In genomic region chr1:77062468-77062867, GRCm38 (mm10) we compare ENCODE assay signal across 24 mouse cellular contexts.
DNase-seq lines count a peak whose midpoint lies in the region; ATAC-seq and TF ChIP-seq lines count a peak whose summit lies in the region.
"Had no signal": no experiment of that assay in that cellular context is flagged by ENCODE, and none has a peak within 500 bp of the region (broad histone marks: within the 10 kb centered on the region; RNA-seq: fewer than 3 reads in every experiment).

No protein-coding gene starts in this region.

- H3K79me2 ChIP-seq in heart, adult 2 months (replicated peaks; ENCODE audit: control insufficient read depth, insufficient read depth, low read length), result no peaks in the 10 kb centered on the region

- no peak overlapping the region for H3K4me3 ChIP-seq in heart, adult 2 months
- no peak overlapping the region for H3K4me3 ChIP-seq in heart, embryonic 10.5 days
- no peak overlapping the region for H3K4me3 ChIP-seq in heart, embryonic 13.5 days
- no peak overlapping the region for H3K4me3 ChIP-seq in heart, embryonic 16.5 days (ENCODE audit: low read length)
- H3K4me3 ChIP-seq: embryonic facial prominence, embryonic 10.5 days; embryonic facial prominence, embryonic 13.5 days; erythroblast, embryonic 14.5 days; forebrain, embryonic 12.5 days; forebrain, embryonic 15.5 days; hindbrain, embryonic 12.5 days; hindbrain, embryonic 15.5 days had no signal

- DNase-seq in heart, adult 2 months, result peak in 1 of 2 experiments; percentile 43
- no peak for DNase-seq in heart, embryonic 10.5 days (ENCODE audit: low spot score)
- no peak for DNase-seq in heart, postnatal 25 days (ENCODE audit: low spot score)
- no peak for DNase-seq in right cerebral cortex, postnatal 10 days (ENCODE audit: low spot score in 2 of 2)
- DNase-seq: adrenal gland, adult 8-10 months; adrenal gland, postnatal 25 days; cerebellum, adult 11-12 months; cerebellum, adult 8-10 months; cerebellum, postnatal 10 days; cerebellum, postnatal 36 days; embryo, embryonic 11 days; gastrocnemius, postnatal 25 days; kidney, adult 2 months had no signal

- no peaks in the 10 kb centered on the region for H3K27me3 ChIP-seq in heart, adult 2 months (ENCODE audit: control insufficient read depth, insufficient read depth, low read length)
- no peaks in the 10 kb centered on the region for H3K27me3 ChIP-seq in heart, embryonic 10.5 days (ENCODE audit: insufficient read depth, poor library complexity, severe bottlenecking)
- no peaks in the 10 kb centered on the region for H3K27me3 ChIP-seq in heart, embryonic 13.5 days (replicated peaks)
- H3K27me3 ChIP-seq in heart, embryonic 16.5 days (ENCODE audit: control insufficient read depth, insufficient read depth, low read length), result no peaks in the 10 kb centered on the region
- H3K27me3 ChIP-seq: embryonic facial prominence, embryonic 13.5 days; forebrain, embryonic 12.5 days; forebrain, embryonic 15.5 days; hindbrain, embryonic 12.5 days; hindbrain, embryonic 15.5 days had no signal

- H3K9ac ChIP-seq in heart, adult 2 months (ENCODE audit: low read depth, low read length), result no peak overlapping the region
- H3K9ac ChIP-seq in heart, embryonic 13.5 days, result no peak overlapping the region
- H3K9ac ChIP-seq in heart, embryonic 16.5 days (ENCODE audit: low read length), result no peak overlapping the region
- H3K9ac ChIP-seq: embryonic facial prominence, embryonic 13.5 days; forebrain, embryonic 12.5 days; forebrain, embryonic 15.5 days; hindbrain, embryonic 12.5 days; hindbrain, embryonic 15.5 days had no signal

- ATAC-seq in heart, embryonic 13.5 days (ENCODE audit: extremely low read depth, insufficient number of reproducible peaks, low FRiP score, low TSS enrichment), result no peak
- 0 out of 2 replicates have a peak, but pooled peaks have one; percentile 49 for ATAC-seq in heart, embryonic 16.5 days (replicated peaks; ENCODE audit: extremely low read depth, insufficient read depth, low FRiP score)
- ATAC-seq: CD4-positive, CD25-positive, alpha-beta regulatory T cell, adult 4 months; forebrain, embryonic 15.5 days; intestine, postnatal 0 days had no signal

- 60% methylated on average over 3 of the region's 3 CpGs for WGBS in heart, adult 2 months
- WGBS in heart, embryonic 10.5 days, result 50% methylated on average over 3 of the region's 3 CpGs
- WGBS in heart, embryonic 13.5 days, result 45% methylated on average over 3 of the region's 3 CpGs
- WGBS in heart, embryonic 16.5 days, result 48% methylated on average over 3 of the region's 3 CpGs

- H3K9me3 ChIP-seq in heart, embryonic 10.5 days, result no peaks in the 10 kb centered on the region
- H3K9me3 ChIP-seq in heart, embryonic 13.5 days, result no peaks in the 10 kb centered on the region
- H3K9me3 ChIP-seq in heart, embryonic 16.5 days (replicated peaks; ENCODE audit: control insufficient read depth, low read length), result no peaks in the 10 kb centered on the region
- H3K9me3 ChIP-seq: embryonic facial prominence, embryonic 10.5 days; embryonic facial prominence, embryonic 13.5 days; forebrain, embryonic 12.5 days; forebrain, embryonic 15.5 days; hindbrain, embryonic 12.5 days; hindbrain, embryonic 15.5 days had no signal

- peak overlapping the region; percentile 64 for H3K27ac ChIP-seq in heart, adult 2 months
- H3K27ac ChIP-seq in heart, embryonic 10.5 days, result no peak overlapping the region
- H3K27ac ChIP-seq in heart, embryonic 13.5 days (replicated peaks), result peak overlapping the region; percentile 45; the same call in 1 of the 2 replicates
- H3K27ac ChIP-seq in heart, embryonic 16.5 days (ENCODE audit: low read length), result 0 out of 2 replicates have a peak overlapping the region, but pooled peaks have one; percentile 9
- H3K27ac ChIP-seq: embryonic facial prominence, embryonic 10.5 days; embryonic facial prominence, embryonic 13.5 days; forebrain, embryonic 12.5 days; forebrain, embryonic 15.5 days; hindbrain, embryonic 12.5 days; hindbrain, embryonic 15.5 days had no signal

- peaks cover 4% of the 10 kb centered on the region; the same call in 1 of the 2 replicates for H3K36me3 ChIP-seq in heart, adult 2 months (ENCODE audit: control insufficient read depth, insufficient read depth, low read length)
- H3K36me3 ChIP-seq in heart, embryonic 10.5 days, result no peaks in the 10 kb centered on the region
- no peaks in the 10 kb centered on the region for H3K36me3 ChIP-seq in heart, embryonic 13.5 days
- no peaks in the 10 kb centered on the region for H3K36me3 ChIP-seq in heart, embryonic 16.5 days (ENCODE audit: control insufficient read depth, insufficient read depth)
- H3K36me3 ChIP-seq: embryonic facial prominence, embryonic 10.5 days; embryonic facial prominence, embryonic 13.5 days; forebrain, embryonic 12.5 days; forebrain, embryonic 15.5 days; hindbrain, embryonic 12.5 days; hindbrain, embryonic 15.5 days had no signal

- TF ChIP-seq CTCF in heart, adult 2 months (IDR thresholded peaks at IDR 0.05), result no peak

- intact Hi-C loops in heart, adult 2 months (cut with DNase I), result loop anchor here (10.0 kb wide), 1 partner anchor 868 kb away; no protein-coding TSS in a partner anchor
- intact Hi-C loops in heart, postnatal 25 days (cut with DNase I), result loop anchor here (10.0 kb wide), 1 partner anchor 1128 kb away; no protein-coding TSS in a partner anchor

- no peak overlapping the region for H3K4me2 ChIP-seq in heart, embryonic 13.5 days
- no peak overlapping the region for H3K4me2 ChIP-seq in heart, embryonic 16.5 days (ENCODE audit: low read depth, low read length)
- H3K4me2 ChIP-seq: embryonic facial prominence, embryonic 13.5 days; forebrain, embryonic 12.5 days; forebrain, embryonic 15.5 days; hindbrain, embryonic 12.5 days; hindbrain, embryonic 15.5 days had no signal

- peak; percentile 61; the same call in 1 of the 2 replicates for TF ChIP-seq EP300 in heart, adult 2 months (IDR thresholded peaks at IDR 0.05; ENCODE audit: insufficient read depth, low read depth, low read length)

- H3K4me1 ChIP-seq in heart, adult 2 months (ENCODE audit: control insufficient read depth, insufficient read depth, low read length), result no peaks in the 10 kb centered on the region; the same call in 1 of the 2 replicates
- peaks cover 3% of the 10 kb centered on the region; the same call in 1 of the 2 replicates for H3K4me1 ChIP-seq in heart, embryonic 10.5 days
- peaks cover 21% of the 10 kb centered on the region for H3K4me1 ChIP-seq in heart, embryonic 13.5 days
- peaks cover 8% of the 10 kb centered on the region; the same call in 1 of the 2 replicates for H3K4me1 ChIP-seq in heart, embryonic 16.5 days (ENCODE audit: control insufficient read depth, insufficient read depth, low read length)
- H3K4me1 ChIP-seq: embryonic facial prominence, embryonic 10.5 days; embryonic facial prominence, embryonic 13.5 days; forebrain, embryonic 12.5 days; forebrain, embryonic 15.5 days; hindbrain, embryonic 12.5 days; hindbrain, embryonic 15.5 days had no signal

- no peak for TF ChIP-seq POLR2A in heart, adult 2 months (IDR thresholded peaks at IDR 0.05; ENCODE audit: insufficient read depth, low read depth, low read length)
